8 mouse cellular contexts compared by ENCODE assay signal in the genomic region with DNA sequence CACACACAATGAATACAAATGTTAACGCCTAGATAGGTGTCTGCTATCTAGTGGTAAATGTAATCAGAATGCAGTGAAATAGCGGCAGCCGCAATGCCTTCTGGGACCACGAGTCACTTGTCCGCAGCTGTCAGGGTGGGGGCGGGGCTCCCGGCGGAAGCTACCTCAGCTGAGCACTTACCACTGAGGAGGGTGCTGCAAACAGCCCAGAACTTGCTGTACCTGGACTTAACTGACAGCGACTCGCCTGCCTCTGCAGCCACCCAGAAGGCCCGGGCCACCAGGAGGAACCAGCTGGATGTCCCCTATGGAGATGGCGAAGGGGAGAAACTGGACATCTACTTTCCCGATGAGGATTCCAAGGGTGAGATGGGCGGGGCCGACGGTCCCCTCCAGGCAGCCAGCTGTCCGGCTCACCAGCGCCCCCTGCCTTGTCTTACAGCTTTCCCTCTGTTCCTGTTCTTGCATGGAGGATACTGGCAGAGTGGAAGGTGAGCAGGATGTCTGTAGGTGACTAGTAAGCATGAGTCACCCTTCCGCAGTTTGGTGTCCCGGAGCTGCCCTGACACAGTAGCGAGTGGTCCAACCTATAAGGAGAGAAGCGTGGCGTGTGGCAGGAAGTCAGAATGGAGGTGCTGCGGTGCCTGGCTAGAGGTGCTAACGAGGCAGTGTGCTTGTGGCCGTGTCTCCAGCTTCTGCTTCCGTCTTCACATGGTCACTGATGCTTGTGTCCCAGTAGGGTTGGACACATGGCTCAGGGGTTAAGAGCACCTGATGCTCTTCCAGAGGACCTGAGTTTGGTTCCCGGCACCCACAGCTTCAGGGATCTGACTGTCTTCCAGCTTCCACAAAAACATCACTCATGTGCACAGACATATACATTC. TPM values are rescaled to one million over a fixed set of nuclear protein-coding genes. Genes with fewer than 3 reads are reported as not detected.
DNase-seq lines count a peak whose midpoint lies in the region; ATAC-seq and TF ChIP-seq lines count a peak whose summit lies in the region.

No protein-coding gene starts in this region.

- H3K27me3 ChIP-seq in embryonic facial prominence, embryonic 10.5 days (replicated peaks; ENCODE audit: low read depth, poor library complexity, severe bottlenecking): no peaks in the 10 kb centered on the region
- H3K27me3 ChIP-seq in kidney, adult 2 months (replicated peaks; ENCODE audit: control insufficient read depth, insufficient read depth, low read length): no peaks in the 10 kb centered on the region
- no peaks in the 10 kb centered on the region for H3K27me3 ChIP-seq in liver, adult 2 months (ENCODE audit: control insufficient read depth, insufficient read depth, low read length)
- no peaks in the 10 kb centered on the region for H3K27me3 ChIP-seq in midbrain, postnatal 0 days (ENCODE audit: insufficient read depth, low read length)
- H3K27me3 ChIP-seq in stomach, embryonic 14.5 days (ENCODE audit: control insufficient read depth, insufficient read depth, low read length): no peaks in the 10 kb centered on the region

- no peaks in the 10 kb centered on the region for H3K9me3 ChIP-seq in embryonic facial prominence, embryonic 10.5 days
- no peaks in the 10 kb centered on the region for H3K9me3 ChIP-seq in midbrain, postnatal 0 days (ENCODE audit: low read length)
- no peaks in the 10 kb centered on the region for H3K9me3 ChIP-seq in stomach, embryonic 14.5 days (ENCODE audit: control insufficient read depth, low read depth, low read length)

- peak overlapping the region; percentile 52 for H3K4me3 ChIP-seq in embryonic facial prominence, embryonic 10.5 days
- H3K4me3 ChIP-seq in kidney, adult 2 months (ENCODE audit: insufficient read depth, low read depth, low read length): peak overlapping the region; percentile 36; the same call in 1 of the 2 replicates
- H3K4me3 ChIP-seq in liver, adult 2 months (ENCODE audit: insufficient read depth, low read depth, low read length): peak overlapping the region; percentile 52
- peak overlapping the region; percentile 27 for H3K4me3 ChIP-seq in midbrain, postnatal 0 days (ENCODE audit: low read depth, low read length)
- H3K4me3 ChIP-seq in stomach, embryonic 14.5 days (ENCODE audit: low read depth, low read length): peak overlapping the region; percentile 14

- H3K4me1 ChIP-seq in embryonic facial prominence, embryonic 10.5 days: peaks cover 35% of the 10 kb centered on the region
- H3K4me1 ChIP-seq in kidney, adult 2 months (ENCODE audit: control insufficient read depth, insufficient read depth, low read length): peaks cover 41% of the 10 kb centered on the region
- peaks cover 48% of the 10 kb centered on the region for H3K4me1 ChIP-seq in liver, adult 2 months (ENCODE audit: control insufficient read depth, insufficient read depth, low read length)
- H3K4me1 ChIP-seq in midbrain, postnatal 0 days (ENCODE audit: insufficient read depth, low read length): no peaks in the 10 kb centered on the region
- peaks cover 21% of the 10 kb centered on the region for H3K4me1 ChIP-seq in stomach, embryonic 14.5 days (ENCODE audit: control insufficient read depth, insufficient read depth, low read length)

- DNase-seq in 416B (ENCODE audit: low read depth): peak; percentile 94
- DNase-seq in adrenal gland, adult 18-20 months (ENCODE audit: low spot score in 2 of 2): peak; percentile 52 to 76
- peak; percentile 85 for DNase-seq in embryonic facial prominence, embryonic 10.5 days (ENCODE audit: low spot score)
- peak; percentile 77 to 81 for DNase-seq in heart, adult 18-20 months
- peak; percentile 81 for DNase-seq in kidney, adult 2 months
- no peak for DNase-seq in liver, adult 2 months (ENCODE audit: extremely low read depth, low read depth, low spot score)
- DNase-seq in midbrain, postnatal 0 days (ENCODE audit: low spot score): peak; percentile 70

- 15% methylated on average over 28 of the region's 28 CpGs for WGBS in embryonic facial prominence, embryonic 10.5 days
- 34% methylated on average over 28 of the region's 28 CpGs for WGBS in kidney, adult 2 months
- WGBS in liver, adult 2 months: 56% methylated on average over 28 of the region's 28 CpGs
- 20% methylated on average over 28 of the region's 28 CpGs for WGBS in midbrain, postnatal 0 days
- 20% methylated on average over 28 of the region's 28 CpGs for WGBS in stomach, embryonic 14.5 days

- peak; percentile 66 for TF ChIP-seq CTCF in kidney, adult 2 months (conservative IDR thresholded peaks at IDR 0.05; ENCODE audit: insufficient read depth, insufficient read length, low read depth, low read length)
- peak; percentile 71 for TF ChIP-seq CTCF in liver, adult 2 months (IDR thresholded peaks at IDR 0.05; ENCODE audit: low read depth, low read length)
- peak; percentile 78 for TF ChIP-seq CTCF in midbrain, postnatal 0 days (IDR thresholded peaks at IDR 0.05)

- H3K9ac ChIP-seq in liver, adult 2 months (ENCODE audit: low read depth, low read length): peak overlapping the region; percentile 32
- 0 out of 2 replicates have a peak overlapping the region, but pooled peaks have one; percentile 14 for H3K9ac ChIP-seq in midbrain, postnatal 0 days (replicated peaks; ENCODE audit: low read length, poor library complexity, severe bottlenecking)
- H3K9ac ChIP-seq in stomach, embryonic 14.5 days (replicated peaks; ENCODE audit: low read depth, low read length): no peak overlapping the region

- no peaks in the 10 kb centered on the region for H3K79me2 ChIP-seq in liver, adult 2 months (ENCODE audit: control insufficient read depth, insufficient read depth, low read length)

- ATAC-seq in midbrain, postnatal 0 days (ENCODE audit: low FRiP score): peak; percentile 75
- ATAC-seq in stomach, embryonic 14.5 days (ENCODE audit: insufficient number of reproducible peaks, insufficient read depth, low FRiP score, low read depth): peak; percentile 35; the same call in 1 of the 2 replicates

- peak overlapping the region; percentile 42 for H3K4me2 ChIP-seq in midbrain, postnatal 0 days (ENCODE audit: low read depth, low read length, poor library complexity, severe bottlenecking)
- H3K4me2 ChIP-seq in stomach, embryonic 14.5 days (replicated peaks; ENCODE audit: low read depth, low read length): peak overlapping the region; percentile 35

- TF ChIP-seq POLR2A in kidney, adult 2 months (IDR thresholded peaks at IDR 0.05; ENCODE audit: low read depth, low read length): no peak
- TF ChIP-seq POLR2A in liver, adult 2 months (IDR thresholded peaks at IDR 0.05; ENCODE audit: extremely low read depth, insufficient read depth, low read length): no peak

- H3K36me3 ChIP-seq in embryonic facial prominence, embryonic 10.5 days (replicated peaks): no peaks in the 10 kb centered on the region
- H3K36me3 ChIP-seq in kidney, adult 2 months (ENCODE audit: control insufficient read depth, insufficient read depth, low read length): no peaks in the 10 kb centered on the region
- H3K36me3 ChIP-seq in liver, adult 2 months (ENCODE audit: control insufficient read depth, insufficient read depth, low read length): no peaks in the 10 kb centered on the region
- no peaks in the 10 kb centered on the region for H3K36me3 ChIP-seq in midbrain, postnatal 0 days (ENCODE audit: insufficient read depth, low read length)
- H3K36me3 ChIP-seq in stomach, embryonic 14.5 days (ENCODE audit: control insufficient read depth, insufficient read depth, low read length): no peaks in the 10 kb centered on the region

- peak overlapping the region; percentile 70 for H3K27ac ChIP-seq in embryonic facial prominence, embryonic 10.5 days (replicated peaks)
- peak overlapping the region; percentile 14; the same call in 1 of the 2 replicates for H3K27ac ChIP-seq in kidney, adult 2 months (ENCODE audit: insufficient read depth, low read depth, low read length)
- H3K27ac ChIP-seq in liver, adult 2 months (replicated peaks; ENCODE audit: insufficient read depth, low read depth, low read length): peak overlapping the region; percentile 97
- peak overlapping the region; percentile 51; the same call in 1 of the 2 replicates for H3K27ac ChIP-seq in midbrain, postnatal 0 days (ENCODE audit: low read depth, low read length)
- no peak overlapping the region for H3K27ac ChIP-seq in stomach, embryonic 14.5 days (ENCODE audit: low read length)

RNA-seq across cellular contexts. Expression of gene Tk1, which starts 6.4 kb away (rescaled TPM):
- total RNA-seq in adrenal gland, adult 18-20 months (2021): 1 to 10 TPM; 2.2 to 3.8 TPM
- polyA plus RNA-seq in embryonic facial prominence, embryonic 10.5 days (2016; fragmentation: Nextera tagmentation; extraction: Ambion mirVana): 156 and 161 TPM in 2 replicates
- 1 to 10 TPM; 1.4 to 1.7 TPM for total RNA-seq in heart, adult 18-20 months (2021)
- 15.5 and 15.8 TPM in 2 replicates for polyA plus RNA-seq in kidney, adult 2 months (2012; rRNA removed)
- 56.9 and 65.1 TPM in 2 replicates for total RNA-seq in liver, adult 2 months (2014; rRNA removed)
- polyA plus RNA-seq in liver, adult 2 months (2012; rRNA removed): 45.6 and 69.7 TPM in 2 replicates
- total RNA-seq in midbrain, postnatal 0 days (2014; rRNA removed): 6.3 and 8.8 TPM in 2 replicates
- polyA plus RNA-seq in midbrain, postnatal 0 days (2015; fragmentation: Nextera tagmentation; extraction: Ambion mirVana): 6.0 and 6.5 TPM in 2 replicates
- polyA plus RNA-seq in stomach, embryonic 14.5 days (2014; fragmentation: Nextera tagmentation; extraction: Ambion mirVana): 133 and 149 TPM in 2 replicates

RNA-seq across cellular contexts. Expression of gene Afmid, which starts 6.6 kb away (rescaled TPM):
- 1 to 10 TPM; 4.7 to 6.1 TPM for total RNA-seq in adrenal gland, adult 18-20 months (2021)
- 3.5 and 4.8 TPM in 2 replicates for polyA plus RNA-seq in embryonic facial prominence, embryonic 10.5 days (2016; fragmentation: Nextera tagmentation; extraction: Ambion mirVana)
- total RNA-seq in heart, adult 18-20 months (2021): 1 to 10 TPM; 3.9 to 5.5 TPM
- 85.6 and 89.7 TPM in 2 replicates for polyA plus RNA-seq in kidney, adult 2 months (2012; rRNA removed)
- 119 and 136 TPM in 2 replicates for total RNA-seq in liver, adult 2 months (2014; rRNA removed)
- 117 and 144 TPM in 2 replicates for polyA plus RNA-seq in liver, adult 2 months (2012; rRNA removed)
- total RNA-seq in midbrain, postnatal 0 days (2014; rRNA removed): 5.1 and 11.1 TPM in 2 replicates
- 9.1 and 10.4 TPM in 2 replicates for polyA plus RNA-seq in midbrain, postnatal 0 days (2015; fragmentation: Nextera tagmentation; extraction: Ambion mirVana)
- 6.4 and 7.1 TPM in 2 replicates for polyA plus RNA-seq in stomach, embryonic 14.5 days (2014; fragmentation: Nextera tagmentation; extraction: Ambion mirVana)

RNA-seq across cellular contexts. Expression of gene Birc5, which starts 16.7 kb away (rescaled TPM):
- total RNA-seq in adrenal gland, adult 18-20 months (2021): 1 to 10 TPM in 1 of 2 experiments, under 1 TPM in 1; 0.61 to 1.2 TPM
- polyA plus RNA-seq in embryonic facial prominence, embryonic 10.5 days (2016; fragmentation: Nextera tagmentation; extraction: Ambion mirVana): 405 and 416 TPM in 2 replicates
- under 1 TPM; 0.23 to 0.84 TPM for total RNA-seq in heart, adult 18-20 months (2021)
- 0.75 and 1.3 TPM in 2 replicates for polyA plus RNA-seq in kidney, adult 2 months (2012; rRNA removed)
- 0.65 and 2.0 TPM in 2 replicates for total RNA-seq in liver, adult 2 months (2014; rRNA removed)
- polyA plus RNA-seq in liver, adult 2 months (2012; rRNA removed): 0.82 and 0.92 TPM in 2 replicates
- total RNA-seq in midbrain, postnatal 0 days (2014; rRNA removed): 3.2 and 6.0 TPM in 2 replicates
- 13.1 and 13.2 TPM in 2 replicates for polyA plus RNA-seq in midbrain, postnatal 0 days (2015; fragmentation: Nextera tagmentation; extraction: Ambion mirVana)
- 287 and 307 TPM in 2 replicates for polyA plus RNA-seq in stomach, embryonic 14.5 days (2014; fragmentation: Nextera tagmentation; extraction: Ambion mirVana)

RNA-seq across cellular contexts. Expression of gene Gm20708, which starts 22.9 kb away (rescaled TPM):
- under 1 TPM in 1 of 2 experiments, not detected in 1; 0.80 TPM for total RNA-seq in adrenal gland, adult 18-20 months (2021)
- 0.28 and 0.41 TPM in 2 replicates for polyA plus RNA-seq in embryonic facial prominence, embryonic 10.5 days (2016; fragmentation: Nextera tagmentation; extraction: Ambion mirVana)
- 1 to 10 TPM in 1 of 2 experiments, under 1 TPM in 1; 0.87 to 1.4 TPM for total RNA-seq in heart, adult 18-20 months (2021)
- 0.18 and 0.22 TPM in 2 replicates for polyA plus RNA-seq in kidney, adult 2 months (2012; rRNA removed)
- total RNA-seq in liver, adult 2 months (2014; rRNA removed): 0.37 and 0.40 TPM in 2 replicates
- polyA plus RNA-seq in liver, adult 2 months (2012; rRNA removed): 0.21 and 0.40 TPM in 2 replicates
- total RNA-seq in midbrain, postnatal 0 days (2014; rRNA removed): 2.4 TPM in 1 of 2 replicates, not detected in the other
- 1.2 and 2.7 TPM in 2 replicates for polyA plus RNA-seq in midbrain, postnatal 0 days (2015; fragmentation: Nextera tagmentation; extraction: Ambion mirVana)
- polyA plus RNA-seq in stomach, embryonic 14.5 days (2014; fragmentation: Nextera tagmentation; extraction: Ambion mirVana): 1.1 TPM in 1 of 2 replicates, not detected in the other

RNA-seq across cellular contexts. Expression of gene Syngr2, which starts 22.9 kb away (rescaled TPM):
- 100 to 1,000 TPM in 1 of 2 experiments, 10 to 100 TPM in 1; 65.4 to 101 TPM for total RNA-seq in adrenal gland, adult 18-20 months (2021)
- polyA plus RNA-seq in embryonic facial prominence, embryonic 10.5 days (2016; fragmentation: Nextera tagmentation; extraction: Ambion mirVana): 27.7 and 29.9 TPM in 2 replicates
- 100 to 1,000 TPM; 112 TPM for total RNA-seq in heart, adult 18-20 months (2021)
- polyA plus RNA-seq in kidney, adult 2 months (2012; rRNA removed): 150 and 155 TPM in 2 replicates
- 37.9 and 54.2 TPM in 2 replicates for total RNA-seq in liver, adult 2 months (2014; rRNA removed)
- polyA plus RNA-seq in liver, adult 2 months (2012; rRNA removed): 124 and 152 TPM in 2 replicates
- total RNA-seq in midbrain, postnatal 0 days (2014; rRNA removed): 18.8 and 25.3 TPM in 2 replicates
- polyA plus RNA-seq in midbrain, postnatal 0 days (2015; fragmentation: Nextera tagmentation; extraction: Ambion mirVana): 14.0 and 14.6 TPM in 2 replicates
- 101 and 115 TPM in 2 replicates for polyA plus RNA-seq in stomach, embryonic 14.5 days (2014; fragmentation: Nextera tagmentation; extraction: Ambion mirVana)

Comparison
In these comparisons a context has a peak if more than half of its experiments do, and no peak if none do; other contexts are left out.
1. RNA of gene Birc5, which starts 16.7 kb away (polyA plus RNA-seq): 405 to 416 TPM in embryonic facial prominence, embryonic 10.5 days and 287 to 307 TPM in stomach, embryonic 14.5 days; 13.1 to 13.2 TPM in midbrain, postnatal 0 days, 0.75 to 1.3 TPM in kidney, adult 2 months and 0.82 to 0.92 TPM in liver, adult 2 months; every median in the first group is over 10 times any median in the second.
2. Peak in every context shown above with its lines, with median percentiles within 50 percentile points of each other: H3K4me3 ChIP-seq and CTCF ChIP-seq.